In genomic region chr11:46264584-46264983, GRCm38 (mm10) we compare ENCODE assay signal across 29 mouse cellular contexts. TPM values are rescaled to one million over a fixed set of nuclear protein-coding genes. Genes with fewer than 3 reads are reported as not detected.
DNase-seq lines count a peak whose midpoint lies in the region; ATAC-seq and TF ChIP-seq lines count a peak whose summit lies in the region.
"Had no signal": no experiment of that assay in that cellular context is flagged by ENCODE, and none has a peak within 500 bp of the region (broad histone marks: within the 10 kb centered on the region; RNA-seq: fewer than 3 reads in every experiment).

No protein-coding gene starts in this region.

- H3K27ac ChIP-seq in limb, embryonic 14.5 days (replicated peaks; ENCODE audit: low read depth, low read length) = 0 out of 2 replicates have a peak overlapping the region, but pooled peaks have one; percentile 8
- no peak overlapping the region for H3K27ac ChIP-seq in limb, embryonic 10.5 days
- no peak overlapping the region for H3K27ac ChIP-seq in lung, postnatal 0 days (ENCODE audit: low read length)
- peak overlapping the region; percentile 76 for H3K27ac ChIP-seq in spleen, adult 2 months (ENCODE audit: insufficient read depth, low read length)
- H3K27ac ChIP-seq in macrophage = peak overlapping the region; percentile 65
- H3K27ac ChIP-seq: forebrain, embryonic 10.5 days; forebrain, embryonic 13.5 days; heart, adult 2 months; heart, embryonic 10.5 days; heart, embryonic 13.5 days; hindbrain, embryonic 15.5 days had no signal

- no peaks in the 10 kb centered on the region for H3K9me3 ChIP-seq in limb, embryonic 14.5 days (ENCODE audit: control insufficient read depth, low read length)
- no peaks in the 10 kb centered on the region for H3K9me3 ChIP-seq in limb, embryonic 10.5 days (replicated peaks)
- no peaks in the 10 kb centered on the region for H3K9me3 ChIP-seq in lung, postnatal 0 days (ENCODE audit: low read length)
- H3K9me3 ChIP-seq: forebrain, embryonic 10.5 days; forebrain, embryonic 13.5 days; heart, embryonic 10.5 days; heart, embryonic 13.5 days; hindbrain, embryonic 15.5 days had no signal

- no peak overlapping the region for H3K4me3 ChIP-seq in limb, embryonic 14.5 days (replicated peaks; ENCODE audit: low read length)
- no peak overlapping the region for H3K4me3 ChIP-seq in limb, embryonic 10.5 days
- no peak overlapping the region for H3K4me3 ChIP-seq in lung, postnatal 0 days (ENCODE audit: low read depth, low read length)
- no peak overlapping the region for H3K4me3 ChIP-seq in spleen, adult 2 months (ENCODE audit: extremely low read depth, insufficient read depth, insufficient read length)
- no peak overlapping the region for H3K4me3 ChIP-seq in macrophage (ENCODE audit: inconsistent target)
- H3K4me3 ChIP-seq: forebrain, embryonic 10.5 days; forebrain, embryonic 13.5 days; heart, adult 2 months; heart, embryonic 10.5 days; heart, embryonic 13.5 days; hindbrain, embryonic 15.5 days had no signal

- H3K4me1 ChIP-seq in limb, embryonic 14.5 days (ENCODE audit: control insufficient read depth, insufficient read depth, low read length) = no peaks in the 10 kb centered on the region
- no peaks in the 10 kb centered on the region for H3K4me1 ChIP-seq in limb, embryonic 10.5 days
- H3K4me1 ChIP-seq in lung, postnatal 0 days (ENCODE audit: insufficient read depth, low read depth, low read length) = no peaks in the 10 kb centered on the region; the same call in 1 of the 2 replicates
- peaks cover 5% of the 10 kb centered on the region for H3K4me1 ChIP-seq in spleen, adult 2 months (ENCODE audit: control insufficient read depth, insufficient read depth, insufficient read length)
- H3K4me1 ChIP-seq: forebrain, embryonic 10.5 days; forebrain, embryonic 13.5 days; heart, embryonic 10.5 days; heart, embryonic 13.5 days; hindbrain, embryonic 15.5 days had no signal

- TF ChIP-seq POLR2A in limb, embryonic 14.5 days (IDR thresholded peaks at IDR 0.05; ENCODE audit: borderline replicate concordance, extremely low read depth, insufficient read depth, insufficient read length) = no peak
- TF ChIP-seq POLR2A in spleen, adult 2 months (IDR thresholded peaks at IDR 0.05; ENCODE audit: low read depth, low read length) = no peak

- no peaks in the 10 kb centered on the region for H3K27me3 ChIP-seq in limb, embryonic 14.5 days (ENCODE audit: control insufficient read depth, insufficient read depth, low read length)
- no peaks in the 10 kb centered on the region for H3K27me3 ChIP-seq in limb, embryonic 10.5 days (ENCODE audit: low read depth, poor library complexity, severe bottlenecking)
- H3K27me3 ChIP-seq in lung, postnatal 0 days (replicated peaks; ENCODE audit: insufficient read depth, low read length) = no peaks in the 10 kb centered on the region
- no peaks in the 10 kb centered on the region for H3K27me3 ChIP-seq in spleen, adult 2 months (ENCODE audit: control insufficient read depth, insufficient read depth, low read length)
- H3K27me3 ChIP-seq: forebrain, embryonic 13.5 days; heart, embryonic 13.5 days; hindbrain, embryonic 15.5 days had no signal

- H3K36me3 ChIP-seq in limb, embryonic 14.5 days (ENCODE audit: control insufficient read depth, insufficient read depth, low read length) = peaks cover 13% of the 10 kb centered on the region; the same call in 1 of the 2 replicates
- H3K36me3 ChIP-seq in limb, embryonic 10.5 days = peaks cover 8% of the 10 kb centered on the region; the same call in 1 of the 2 replicates
- H3K36me3 ChIP-seq in lung, postnatal 0 days (ENCODE audit: insufficient read depth, low read length) = no peaks in the 10 kb centered on the region
- H3K36me3 ChIP-seq in spleen, adult 2 months (ENCODE audit: control insufficient read depth, insufficient read depth, low read length) = peaks cover 54% of the 10 kb centered on the region
- H3K36me3 ChIP-seq in macrophage (ENCODE audit: inconsistent target) = peaks cover 50% of the 10 kb centered on the region
- H3K36me3 ChIP-seq: heart, embryonic 10.5 days; heart, embryonic 13.5 days had no signal

- no peaks in the 10 kb centered on the region for H3K79me2 ChIP-seq in macrophage (ENCODE audit: inconsistent target)

- no peak overlapping the region for H3K9ac ChIP-seq in limb, embryonic 14.5 days (ENCODE audit: low read depth, low read length, severe bottlenecking)
- no peak overlapping the region for H3K9ac ChIP-seq in lung, postnatal 0 days (replicated peaks; ENCODE audit: low read depth)
- H3K9ac ChIP-seq: forebrain, embryonic 13.5 days; heart, embryonic 13.5 days; hindbrain, embryonic 15.5 days had no signal

- no peak for TF ChIP-seq EP300 in lung, postnatal 0 days (IDR thresholded peaks at IDR 0.05)

- TF ChIP-seq CTCF in lung, postnatal 0 days (IDR thresholded peaks at IDR 0.05) = no peak
- no peak for TF ChIP-seq CTCF in spleen, adult 2 months (IDR thresholded peaks at IDR 0.05; ENCODE audit: extremely low read depth, insufficient read depth, insufficient read length, insufficient replicate concordance)

- no peak overlapping the region for H3K4me2 ChIP-seq in limb, embryonic 14.5 days (replicated peaks; ENCODE audit: low read depth, low read length, severe bottlenecking)
- no peak overlapping the region for H3K4me2 ChIP-seq in lung, postnatal 0 days (replicated peaks; ENCODE audit: low read depth, low read length)
- H3K4me2 ChIP-seq: forebrain, embryonic 13.5 days; heart, embryonic 13.5 days; hindbrain, embryonic 15.5 days had no signal

- ATAC-seq in limb, embryonic 14.5 days (ENCODE audit: low FRiP score, low read depth) = no peak
- ATAC-seq in lung, postnatal 0 days = peak; percentile 73
- ATAC-seq: activated CD4-positive, CD25-positive, alpha-beta regulatory T cell, adult 4 months; CD4-positive, CD25-positive, alpha-beta regulatory T cell, adult 4 months; forebrain, embryonic 13.5 days; forebrain, embryonic 16.5 days had no signal

- DNase-seq in limb, embryonic 14.5 days (ENCODE audit: low spot score) = no peak
- DNase-seq in limb, embryonic 10.5 days (ENCODE audit: low spot score) = no peak
- DNase-seq in lung, postnatal 0 days (ENCODE audit: low spot score) = peak; percentile 79
- no peak for DNase-seq in lung, postnatal 14 days
- DNase-seq in spleen, adult 2 months (ENCODE audit: low read depth in 1 of 2, low spot score in 2 of 2) = no peak
- no peak for DNase-seq in spleen, postnatal 14 days (ENCODE audit: low spot score in 2 of 2)
- DNase-seq in B cell, adult 2 months = no peak
- DNase-seq: adrenal gland, postnatal 10 days; cerebellum, adult 11-12 months; cerebellum, adult 8-10 months; cerebellum, postnatal 10 days; cerebellum, postnatal 36 days; gastrocnemius, postnatal 10 days; gastrocnemius, postnatal 36 days; heart, adult 2 months; heart, postnatal 14 days; heart, postnatal 4 days had no signal

- WGBS in limb, embryonic 14.5 days = 86% methylated on average over 3 of the region's 3 CpGs
- WGBS in limb, embryonic 10.5 days = 86% methylated on average over 3 of the region's 3 CpGs
- WGBS in lung, postnatal 0 days = 63% methylated on average over 3 of the region's 3 CpGs
- WGBS in spleen, adult 2 months = 84% methylated on average over 3 of the region's 3 CpGs
- 97% methylated on average over 3 of the region's 3 CpGs for WGBS in macrophage (ENCODE audit: missing documents)

RNA-seq across cellular contexts. Expression of gene Fndc9, which starts 29.3 kb away (rescaled TPM):
- polyA plus RNA-seq in limb, embryonic 14.5 days (2012; rRNA removed) = 0.06 TPM in 1 of 2 replicates, not detected in the other
- polyA plus RNA-seq in limb, embryonic 14.5 days (2014; fragmentation: Nextera tagmentation; extraction: Ambion mirVana) = 0.08 TPM in 1 of 2 replicates, not detected in the other
- 0.09 and 0.11 TPM in 2 replicates for polyA plus RNA-seq in limb, embryonic 10.5 days (2016; fragmentation: Nextera tagmentation; extraction: Ambion mirVana)
- polyA plus RNA-seq in lung, postnatal 0 days (2015; fragmentation: Nextera tagmentation; extraction: Ambion mirVana) = not detected in 2 replicates
- not detected in 2 replicates for polyA plus RNA-seq in spleen, adult 2 months (2012; rRNA removed)
- total RNA-seq in macrophage (2018; cell fraction: chromatin; rRNA removed) = under 1 TPM in 1 of 26 experiments, not detected in 25; 0.37 TPM
- not detected for total RNA-seq in macrophage (2018; cell fraction: cytosol; rRNA removed)
- total RNA-seq in macrophage (2018; cell fraction: nucleus; rRNA removed) = under 1 TPM in 1 of 26 experiments, not detected in 25; 0.37 TPM
- polyA plus RNA-seq in macrophage (2018) = not detected in 3 replicates
- total RNA-seq: adrenal gland, postnatal 10 days; adrenal gland, postnatal 4 days; gastrocnemius, adult 18-20 months; gastrocnemius, postnatal 10 days; gastrocnemius, postnatal 36 days; granulocyte monocyte progenitor cell, adult 5-6 weeks; heart, adult 2 months; heart, postnatal 14 days; heart, postnatal 4 days had no signal
- polyA plus RNA-seq: heart, adult 2 months had no signal

RNA-seq across cellular contexts. Expression of gene Cyfip2, which starts 48.1 kb away (rescaled TPM):
- 6.5 and 7.1 TPM in 2 replicates for polyA plus RNA-seq in limb, embryonic 14.5 days (2012; rRNA removed)
- 7.8 and 9.2 TPM in 2 replicates for polyA plus RNA-seq in limb, embryonic 14.5 days (2014; fragmentation: Nextera tagmentation; extraction: Ambion mirVana)
- polyA plus RNA-seq in limb, embryonic 10.5 days (2016; fragmentation: Nextera tagmentation; extraction: Ambion mirVana) = 9.7 and 14.7 TPM in 2 replicates
- polyA plus RNA-seq in lung, postnatal 0 days (2015; fragmentation: Nextera tagmentation; extraction: Ambion mirVana) = 3.4 and 4.2 TPM in 2 replicates
- polyA plus RNA-seq in spleen, adult 2 months (2012; rRNA removed) = 41.4 and 43.1 TPM in 2 replicates
- 10 to 100 TPM; 14.6 to 71.1 (median 50.2) TPM for total RNA-seq in macrophage (2018; cell fraction: chromatin; rRNA removed)
- 10 to 100 TPM; 52.8 to 84.5 (median 67.2) TPM for total RNA-seq in macrophage (2018; cell fraction: cytosol; rRNA removed)
- total RNA-seq in macrophage (2018; cell fraction: nucleus; rRNA removed) = 10 to 100 TPM; 24.5 to 81.3 (median 55.7) TPM
- polyA plus RNA-seq in macrophage (2018) = 37.5 to 67.1 TPM (median 52.7 TPM) in 3 replicates

Comparison
In these comparisons a context has a peak if more than half of its experiments do, and no peak if none do; other contexts are left out.
1. H3K27ac ChIP-seq: peak in limb, embryonic 14.5 days (single experiment), spleen, adult 2 months (single experiment) and macrophage (single experiment); none in limb, embryonic 10.5 days (single experiment) and lung, postnatal 0 days (single experiment).